Mouse (Mus musculus) forebrain, postnatal 0 days (tissue): ENCODE data around the gene Zfp575. TPM values are rescaled to one million over a fixed set of nuclear protein-coding genes. Genes with fewer than 3 reads are reported as not detected.

Experiments
- ATAC-seq: fragments of 200-750 bp; cut with Nextera tagmentation; 2 replicates; pipeline ENCODE4 v1.8.0; 2017; ENCODE audit warnings: mild to moderate bottlenecking, moderate library complexity
- DNase-seq: peaks from one replicate; pipeline ENCODE4 v3.0.0-alpha.2; 2015
- H3K27ac ChIP-seq: fragments of 300-500 bp; sonication (generic); 2 replicates; pipeline ENCODE4 v1.5.1; 2014; ENCODE audit warnings: low read depth, mild to moderate bottlenecking, antibody characterized with exemption, low read length, moderate library complexity, mixed read lengths
- H3K27me3 ChIP-seq: fragments of 300-500 bp; sonication (generic); 2 replicates; pipeline ENCODE4 v1.6.1; 2014; ENCODE audit warnings: mild to moderate bottlenecking, low read length, mixed read lengths; ENCODE audit not compliant: insufficient read depth
- H3K36me3 ChIP-seq: fragments of 300-500 bp; sonication (generic); 2 replicates; pipeline ENCODE4 v1.6.1; 2014; ENCODE audit warnings: mild to moderate bottlenecking, moderate library complexity; ENCODE audit not compliant: insufficient read depth
- H3K4me1 ChIP-seq: fragments of 300-500 bp; sonication (generic); 2 replicates; pipeline ENCODE4 v1.6.1; 2014; ENCODE audit warnings: antibody characterized with exemption; ENCODE audit not compliant: insufficient read depth
- H3K4me2 ChIP-seq: fragments of 300-500 bp; sonication (generic); 2 replicates; pipeline ENCODE4 v1.6.1; 2014; ENCODE audit warnings: low read depth, mild to moderate bottlenecking, moderate library complexity
- H3K4me3 ChIP-seq: fragments of 300-500 bp; sonication (generic); 2 replicates; pipeline ENCODE4 v1.5.1; 2014; ENCODE audit warnings: low read depth, low read length, mixed read lengths
- H3K9ac ChIP-seq: fragments of 300-500 bp; sonication (generic); 2 replicates; pipeline ENCODE4 v1.6.1; 2014; ENCODE audit warnings: mild to moderate bottlenecking
- H3K9me3 ChIP-seq: fragments of 300-500 bp; sonication (generic); 2 replicates; pipeline ENCODE4 v1.6.1; 2016; ENCODE audit warnings: low read length
- CTCF ChIP-seq: sonication (generic); IDR thresholded peaks from 2 replicates; pipeline ENCODE4 v1.5.1; 2016; ENCODE audit warnings: antibody characterized with exemption, control low read depth, low read depth
- WGBS: fragments of 180-500 bp; shearing (Covaris S2); extraction: QIAGEN DNeasy Blood & Tissue Kit; methylation state at CpG from one replicate; pipeline ENCODE4 v1.1.7; 2014; 5-methylcytosine and 5-hydroxymethylcytosine counted together
- polyA plus RNA-seq: library from polyadenylated mRNA; unstranded; fragments of >200 nt; fragmentation: Nextera tagmentation; extraction: Ambion mirVana; gene quantifications from 2 replicates; pipeline ENCODE4 v1.2.1, GENCODE M21; 2015
- total RNA-seq: library from RNA; depleted of rRNA; stranded (reverse); fragments of >200 nt; gene quantifications from 2 replicates; pipeline ENCODE4 v1.2.3, GENCODE M21; 2014

Gene Zfp575
- total and polyA plus RNA-seq, 2 experiments from 2014 or later: 1.2 to 24.8 TPM

DNA sequence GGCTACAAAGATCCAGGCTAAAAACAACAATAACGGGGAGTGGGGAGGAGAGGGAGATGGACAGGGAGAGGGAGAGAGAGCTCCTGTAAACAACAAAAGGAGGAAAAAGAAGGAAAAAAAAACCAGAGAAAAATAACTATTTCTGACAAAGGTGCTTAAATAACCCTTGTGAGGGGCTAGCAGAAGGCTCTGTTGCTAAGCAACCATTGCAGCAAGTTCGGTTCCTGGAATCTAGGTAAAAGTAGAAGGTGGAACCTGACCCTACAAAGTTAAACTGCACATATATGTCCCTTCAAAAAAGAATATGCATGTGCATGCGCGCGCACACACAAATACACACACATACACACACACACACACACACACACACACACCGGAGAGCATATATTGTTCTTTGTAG lies 5.3 kb upstream of the Zfp575 start:
- H3K27ac ChIP-seq: no peak overlapping the region
- no peaks in the 10 kb centered on the region for H3K27me3 ChIP-seq
- H3K9ac ChIP-seq: no peak overlapping the region
- H3K4me3 ChIP-seq: no peak overlapping the region
- no peaks in the 10 kb centered on the region for H3K9me3 ChIP-seq
- no peak for ATAC-seq
- H3K4me1 ChIP-seq: peaks cover 13% of the 10 kb centered on the region; the same call in 1 of the 2 replicates
- no peak for TF ChIP-seq CTCF
- no peak overlapping the region for H3K4me2 ChIP-seq
- WGBS: 72% methylated on average over 6 of the region's 6 CpGs
- DNase-seq: peak; percentile 7
- H3K36me3 ChIP-seq: no peaks in the 10 kb centered on the region

DNA sequence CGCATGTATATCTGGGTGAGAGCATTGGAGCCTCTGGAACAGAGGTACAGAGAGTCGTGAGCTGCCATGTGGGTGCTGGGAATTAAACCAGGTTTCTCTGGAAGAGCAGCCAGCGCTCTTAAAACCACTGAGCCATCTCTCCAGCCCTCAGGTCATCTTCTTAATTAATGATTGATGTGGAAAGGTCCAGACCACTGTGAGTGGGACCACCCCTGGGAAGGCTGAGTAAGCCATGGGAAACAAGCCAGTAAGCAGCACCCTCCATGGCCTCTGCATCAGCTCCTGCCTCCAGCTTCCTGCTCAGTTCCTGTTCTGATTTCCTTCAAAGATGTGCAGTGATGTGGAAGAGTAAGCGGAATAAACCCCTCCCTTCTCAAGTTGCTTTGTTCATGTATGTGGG lies 4.7 kb upstream of the Zfp575 start:
- Histone ChIP-seq H3K36me3 (no peaks in the 10 kb centered on the region), H3K4me2 (no peak overlapping the region), H3K27ac (no peak overlapping the region), H3K27me3 (no peaks in the 10 kb centered on the region), H3K9me3 (no peaks in the 10 kb centered on the region), H3K4me1 (peaks cover 13% of the 10 kb centered on the region; the same call in 1 of the 2 replicates), H3K4me3 (no peak overlapping the region), H3K9ac (no peak overlapping the region; the same call in 1 of the 2 replicates)
- DNase-seq: no peak
- WGBS: 53% methylated on average over 4 of the region's 4 CpGs
- ATAC-seq: no peak
- TF ChIP-seq CTCF: no peak

DNA sequence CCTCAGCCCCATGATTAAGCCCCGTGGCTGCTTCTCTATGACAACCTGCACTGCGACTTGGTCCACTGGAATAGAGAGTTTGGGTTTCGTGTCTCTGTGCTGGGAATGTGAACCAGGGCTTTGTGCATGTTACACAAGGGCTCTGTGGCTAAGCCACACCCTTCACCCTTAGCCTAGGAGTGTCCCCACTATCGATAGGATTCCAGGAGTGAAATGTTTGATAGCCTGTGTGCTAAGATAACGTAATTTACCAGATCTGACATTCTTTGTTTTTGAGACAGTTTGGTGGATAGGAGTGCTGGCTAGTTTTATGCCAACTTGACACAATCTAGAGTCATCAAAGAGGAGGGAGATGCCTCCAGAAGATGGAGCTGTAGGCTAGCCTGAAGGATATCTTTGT lies 4.3 kb upstream of the Zfp575 start:
- H3K4me2 ChIP-seq: no peak overlapping the region
- 79% methylated on average over 5 of the region's 5 CpGs for WGBS
- peaks cover 13% of the 10 kb centered on the region; the same call in 1 of the 2 replicates for H3K4me1 ChIP-seq
- ATAC-seq (no peak), DNase-seq (peak; percentile 7)
- no peak overlapping the region for H3K9ac ChIP-seq
- H3K4me3 ChIP-seq: no peak overlapping the region
- no peaks in the 10 kb centered on the region for H3K9me3 ChIP-seq
- no peaks in the 10 kb centered on the region for H3K27me3 ChIP-seq
- H3K36me3 ChIP-seq: no peaks in the 10 kb centered on the region
- TF ChIP-seq CTCF: peak; percentile 46
- no peak overlapping the region for H3K27ac ChIP-seq

DNA sequence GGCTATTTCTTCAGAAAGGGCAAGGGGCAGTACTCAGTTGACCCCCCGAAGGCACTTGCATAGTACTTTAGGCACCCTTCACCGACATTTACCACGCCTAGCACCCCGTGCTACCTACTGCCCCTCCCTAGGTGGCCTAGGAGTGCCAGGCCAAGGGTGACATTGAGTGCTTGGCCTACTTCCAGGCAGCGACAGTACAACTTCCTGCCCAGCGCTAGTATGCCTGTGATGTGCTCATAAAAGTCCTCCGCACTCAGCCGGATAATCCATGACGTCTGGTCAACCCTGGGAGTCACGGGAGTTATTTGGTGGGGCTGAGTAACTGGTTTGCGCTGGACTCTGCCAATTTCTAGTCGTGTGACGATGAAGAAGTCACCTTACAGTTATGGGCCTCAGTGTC lies 895 bp upstream of the Zfp575 start:
- no peaks in the 10 kb centered on the region for H3K27me3 ChIP-seq
- H3K36me3 ChIP-seq: no peaks in the 10 kb centered on the region
- peaks cover 3% of the 10 kb centered on the region; the same call in 1 of the 2 replicates for H3K4me1 ChIP-seq
- 87% methylated on average over 13 of the region's 13 CpGs for WGBS
- ATAC-seq: no peak
- no peak overlapping the region for H3K4me3 ChIP-seq
- no peak overlapping the region for H3K4me2 ChIP-seq
- H3K9me3 ChIP-seq: no peaks in the 10 kb centered on the region
- DNase-seq: no peak
- no peak overlapping the region for H3K27ac ChIP-seq
- no peak for TF ChIP-seq CTCF
- no peak overlapping the region; the same call in 1 of the 2 replicates for H3K9ac ChIP-seq

DNA sequence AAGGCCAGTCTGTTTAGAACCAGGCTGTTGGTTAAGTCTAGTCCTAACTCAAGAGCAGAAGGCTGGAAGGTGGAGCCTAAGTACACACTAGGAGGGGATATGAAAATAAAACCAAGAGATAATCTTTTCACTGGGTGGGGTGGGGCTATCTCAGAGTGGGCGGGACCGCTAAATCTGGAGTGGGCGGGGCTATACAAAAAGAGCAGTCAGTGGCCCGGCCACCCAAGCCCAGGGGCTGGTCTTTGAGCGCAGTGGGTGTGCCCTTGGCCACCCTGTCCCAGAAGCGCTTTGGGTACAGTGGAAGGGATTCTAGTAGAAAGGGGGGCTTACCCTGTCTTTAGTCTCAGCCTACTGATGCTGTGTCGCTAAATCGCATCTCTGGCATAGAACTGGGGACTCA lies 613 bp downstream of the Zfp575 start:
- H3K9ac ChIP-seq: peak overlapping the region; percentile 94
- H3K9me3 ChIP-seq: no peaks in the 10 kb centered on the region
- WGBS: 7% methylated on average over 8 of the region's 8 CpGs
- no peaks in the 10 kb centered on the region for H3K36me3 ChIP-seq
- H3K4me3 ChIP-seq: peak overlapping the region; percentile 73
- TF ChIP-seq CTCF: no peak
- peak overlapping the region; percentile 75 for H3K4me2 ChIP-seq
- H3K4me1 ChIP-seq: no peaks in the 10 kb centered on the region
- H3K27me3 ChIP-seq: no peaks in the 10 kb centered on the region
- peak overlapping the region; percentile 80 for H3K27ac ChIP-seq
- no peak for DNase-seq
- ATAC-seq: peak; percentile 50

DNA sequence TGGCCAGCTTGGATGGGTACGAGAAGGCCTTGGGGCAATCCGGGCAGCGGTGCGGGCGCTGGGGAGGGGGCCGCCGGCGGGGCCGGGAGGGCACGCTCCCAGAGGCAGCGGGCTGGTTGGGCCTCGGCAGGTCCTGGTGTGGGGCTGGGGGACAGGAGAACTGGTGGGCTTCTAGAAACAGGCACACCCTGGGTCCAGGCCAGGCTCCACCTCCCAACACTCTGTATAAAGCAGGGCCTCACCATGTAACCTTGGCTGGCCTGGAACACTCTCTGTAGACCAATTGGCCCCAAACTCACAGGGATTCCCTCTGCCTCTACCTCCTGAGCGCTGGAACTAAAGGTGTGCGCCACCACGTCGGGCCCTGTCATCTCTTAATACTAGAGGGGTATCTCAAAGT lies 1.4 kb downstream of the Zfp575 start:
- ATAC-seq (no peak), DNase-seq (no peak)
- H3K27ac ChIP-seq: no peak overlapping the region
- H3K9me3 ChIP-seq: no peaks in the 10 kb centered on the region
- no peaks in the 10 kb centered on the region for H3K4me1 ChIP-seq
- 50% methylated on average over 16 of the region's 16 CpGs for WGBS
- H3K36me3 ChIP-seq: no peaks in the 10 kb centered on the region
- H3K4me3 ChIP-seq: no peak overlapping the region
- H3K27me3 ChIP-seq: no peaks in the 10 kb centered on the region
- no peak overlapping the region for H3K9ac ChIP-seq
- no peak for TF ChIP-seq CTCF
- no peak overlapping the region for H3K4me2 ChIP-seq

DNA sequence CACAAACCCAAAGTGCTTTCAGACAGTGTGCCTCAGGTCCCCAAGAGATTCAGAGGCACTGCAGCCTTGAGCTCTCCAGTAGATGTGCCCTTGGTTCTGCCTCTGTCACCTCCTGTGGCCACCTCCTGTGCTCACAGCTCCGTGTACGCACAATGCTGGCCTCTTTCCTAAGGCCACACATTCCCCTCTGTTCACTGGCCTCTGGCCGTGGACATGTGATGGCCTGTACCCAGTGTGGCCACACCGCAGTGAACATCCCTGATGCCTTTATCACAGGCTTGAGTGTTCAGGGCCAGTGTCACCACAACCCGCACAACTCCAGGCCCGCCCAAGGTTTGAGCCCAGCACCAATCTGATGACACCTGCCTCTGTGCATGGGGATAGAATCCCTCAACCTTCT lies 2.6 kb downstream of the Zfp575 start:
- no peaks in the 10 kb centered on the region for H3K27me3 ChIP-seq
- 91% methylated on average over 6 of the region's 6 CpGs for WGBS
- no peak for ATAC-seq
- no peaks in the 10 kb centered on the region for H3K9me3 ChIP-seq
- no peak overlapping the region for H3K27ac ChIP-seq
- TF ChIP-seq CTCF: no peak
- no peaks in the 10 kb centered on the region for H3K36me3 ChIP-seq
- DNase-seq: no peak
- H3K9ac ChIP-seq: no peak overlapping the region
- no peak overlapping the region for H3K4me3 ChIP-seq
- no peaks in the 10 kb centered on the region for H3K4me1 ChIP-seq
- no peak overlapping the region for H3K4me2 ChIP-seq
